Mouse (Mus musculus) embryo, embryonic 10 days (tissue): ENCODE measurements around the gene Samd4.
A peak's percentile ranks its signal among the peaks of the same experiment; 100 is the strongest.

Experiments used
- DNase-seq: peaks from one replicate; pipeline ENCODE4 v3.0.0-alpha.2; 2015; ENCODE audit warnings: low spot score

The Samd4 gene

GRCm38 (mm10) chr14:46908858-46909257 lies 26.2 kb downstream of the Samd4 start:
- DNase-seq, result no peak

DNA sequence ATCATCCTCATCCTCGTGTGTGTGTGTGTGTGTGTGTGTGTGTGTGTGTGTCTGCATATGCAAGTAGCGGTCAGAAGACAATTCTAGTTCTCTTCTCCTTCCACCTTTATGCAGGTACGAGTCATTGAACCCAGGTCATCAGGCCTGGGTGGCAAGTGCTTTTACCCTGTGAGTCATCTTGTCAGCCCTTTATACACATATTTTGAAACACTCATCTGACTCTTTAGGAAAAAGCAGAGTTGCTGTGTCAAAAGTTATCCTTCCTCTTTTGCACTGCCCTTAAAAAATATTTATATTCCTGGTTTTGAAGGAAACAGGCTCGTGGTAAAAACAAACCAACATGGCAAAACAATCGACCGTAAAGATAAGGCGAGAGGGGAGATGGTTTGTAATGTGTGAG lies 29.8 kb downstream of the Samd4 start:
- DNase-seq, result no peak

DNA sequence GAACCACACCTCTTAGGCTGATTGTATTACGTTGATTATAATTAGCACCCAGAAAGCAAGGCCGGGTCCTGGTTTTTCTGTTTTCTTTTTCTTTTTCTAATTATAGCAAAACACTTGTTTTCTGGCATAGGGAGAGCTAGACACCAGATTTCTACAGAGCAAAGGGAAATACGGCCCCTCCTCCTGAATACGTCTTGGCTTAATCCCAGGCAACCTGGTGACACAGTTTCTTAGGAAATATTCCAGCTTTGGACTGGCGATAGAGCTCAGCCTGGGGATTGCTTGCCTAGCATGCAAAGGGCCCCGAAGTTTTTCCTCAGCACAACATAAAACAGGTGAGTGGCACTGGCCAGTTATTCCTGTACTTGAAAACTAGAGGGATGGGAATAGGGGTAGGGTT lies 31.7 kb downstream of the Samd4 start:
- no peak for DNase-seq

DNA sequence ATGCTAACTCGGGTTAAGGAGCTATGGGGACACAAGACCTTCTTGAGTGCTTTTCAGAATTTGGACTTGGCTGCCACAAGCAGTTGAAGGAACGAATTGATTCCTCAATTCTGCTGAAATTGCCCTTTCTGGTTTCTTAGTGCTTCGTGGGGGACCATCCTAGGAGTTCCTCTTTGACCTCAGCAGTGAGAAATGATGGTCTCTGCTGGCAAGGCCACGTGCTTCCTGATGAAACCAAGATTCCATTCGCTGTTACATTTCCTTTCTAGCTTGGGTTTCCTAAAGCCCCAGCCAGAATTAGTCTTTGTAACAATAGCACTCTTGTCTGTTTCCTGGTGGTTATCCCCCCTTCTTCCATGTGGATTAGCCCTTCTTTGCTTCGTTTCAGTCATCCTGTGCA lies 32.9 kb downstream of the Samd4 start:
- DNase-seq, result no peak

DNA sequence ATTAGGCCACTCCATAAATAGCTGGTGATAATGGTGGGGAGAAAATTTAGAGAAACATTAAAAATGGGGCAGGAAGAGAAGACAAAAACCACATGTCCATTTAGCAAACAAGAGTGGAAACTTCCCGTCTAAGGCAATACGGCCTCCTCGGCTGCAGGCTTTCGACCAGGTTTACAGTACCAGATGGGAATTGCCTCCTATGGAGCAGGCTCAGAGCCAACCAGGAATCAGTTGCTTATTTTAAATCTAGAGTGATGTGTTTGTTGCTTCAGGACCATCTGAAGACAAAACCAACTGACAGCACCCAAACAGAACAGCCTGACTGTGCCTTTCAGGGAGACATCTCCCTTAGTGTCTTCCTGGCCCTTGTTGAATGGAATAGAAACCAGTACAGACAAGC lies 33.9 kb downstream of the Samd4 start:
- DNase-seq, result no peak

- DNase-seq, result no peak
These were observed 34.5 kb downstream of the Samd4 start for GRCm38 (mm10) chr14:46917136-46917535.

GRCm38 (mm10) chr14:46917581-46917980 lies 34.9 kb downstream of the Samd4 start:
- DNase-seq, result no peak

DNA sequence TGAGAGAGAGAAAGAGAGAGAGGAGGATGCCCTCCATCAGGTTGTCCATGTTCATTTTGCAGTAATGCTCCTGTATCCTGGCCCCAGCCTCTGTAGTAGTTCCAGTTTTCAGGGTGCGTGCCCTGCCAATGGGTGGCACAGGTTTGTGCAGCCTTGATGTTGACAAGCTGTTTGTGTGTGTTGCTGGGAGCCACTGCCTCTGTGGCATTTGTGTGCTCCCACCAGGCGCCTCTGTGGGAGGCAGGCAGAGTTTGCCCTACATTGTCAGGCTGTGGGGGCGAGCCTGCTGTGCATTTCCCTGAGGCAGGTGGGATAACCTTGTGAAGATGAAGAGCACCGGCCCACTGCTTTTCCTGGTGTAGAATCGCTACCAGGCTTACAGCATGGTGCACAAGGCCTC lies 37.8 kb downstream of the Samd4 start:
- DNase-seq, result no peak

DNA sequence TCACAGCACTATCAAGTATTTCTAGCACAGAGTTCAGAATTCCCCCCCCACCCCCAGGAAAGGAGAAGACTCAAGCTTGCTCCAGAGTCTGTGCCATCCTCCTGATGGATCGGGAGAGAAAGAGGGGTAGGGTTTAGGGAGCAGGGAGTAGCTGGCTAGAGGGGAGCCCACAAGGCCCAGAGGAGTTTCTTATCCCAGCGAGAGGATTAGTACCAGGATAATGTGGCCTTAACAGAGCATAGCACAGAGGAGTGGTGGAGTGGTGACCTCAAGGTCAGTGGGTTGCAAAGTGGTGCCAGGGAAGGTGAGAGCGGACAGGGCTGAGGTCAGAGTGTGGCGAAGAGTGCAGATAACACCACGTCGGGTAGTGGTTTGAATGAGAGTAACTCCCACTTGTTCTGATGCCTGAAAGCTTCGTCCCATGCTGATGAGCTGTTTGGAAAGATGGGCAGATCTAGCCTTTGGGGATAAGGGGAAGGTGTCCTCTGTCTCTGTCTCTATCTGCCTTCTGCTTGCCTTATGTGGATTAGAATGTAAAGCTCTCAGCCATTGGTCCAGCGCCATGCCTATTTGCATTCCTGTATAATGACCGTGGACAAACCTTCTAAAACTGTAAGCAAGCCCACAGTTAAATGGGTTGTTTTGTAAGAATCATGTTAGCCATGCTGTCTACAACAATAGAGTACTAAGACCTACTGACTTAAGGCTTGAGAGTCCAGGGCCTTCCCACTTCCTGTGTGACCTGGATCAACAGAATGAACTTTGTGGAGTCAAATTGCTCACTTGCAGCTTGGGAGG lies 38.7 kb downstream of the Samd4 start:
- peak; percentile 29 for DNase-seq

- no peak for DNase-seq
These were observed 41.3 kb downstream of the Samd4 start for GRCm38 (mm10) chr14:46923931-46924330.

- DNase-seq, result no peak
These were observed 41.8 kb downstream of the Samd4 start for GRCm38 (mm10) chr14:46924422-46924821.

- DNase-seq, result no peak
These were observed 45.9 kb downstream of the Samd4 start for GRCm38 (mm10) chr14:46928556-46928955.

DNA sequence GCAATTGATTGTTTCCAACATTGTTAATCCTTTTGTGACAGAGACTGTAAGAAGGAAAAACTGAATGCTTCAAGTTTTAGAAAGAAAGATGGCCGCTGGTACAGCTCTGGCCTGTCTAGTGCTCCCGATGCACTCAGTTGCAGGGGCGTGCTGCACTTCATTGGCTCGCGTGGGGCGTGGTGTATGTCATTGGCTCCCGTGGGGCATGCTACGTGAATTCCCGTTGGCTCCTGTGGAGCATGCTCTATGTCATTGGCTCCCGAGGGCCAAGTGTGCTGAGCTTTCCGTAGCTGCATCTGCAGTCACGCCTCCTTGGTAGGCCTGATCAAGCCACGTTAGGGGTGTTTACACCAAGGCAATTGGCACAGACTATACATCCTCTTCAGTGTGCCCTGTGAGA lies 49.5 kb downstream of the Samd4 start:
- DNase-seq, result no peak

DNA sequence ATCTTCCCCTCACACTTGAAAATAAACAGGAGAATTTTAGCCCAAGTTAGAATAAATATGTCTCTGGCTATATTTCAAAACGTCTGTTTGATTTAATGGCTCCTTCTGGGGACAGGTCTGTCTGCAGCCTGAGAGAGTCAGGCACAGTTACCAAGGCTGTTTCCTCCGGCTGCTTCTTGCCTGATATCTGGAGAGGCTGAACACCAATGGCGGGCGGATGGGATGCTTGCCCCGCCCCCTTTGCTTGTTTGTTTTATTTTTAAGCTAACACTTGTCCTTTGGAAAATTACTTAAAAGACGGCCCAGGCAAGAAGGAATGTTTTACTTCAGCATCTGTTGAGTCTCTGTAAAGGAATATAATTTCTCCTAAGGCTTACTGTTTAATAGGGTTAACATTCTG lies 50.1 kb downstream of the Samd4 start:
- DNase-seq, result no peak

GRCm38 (mm10) chr14:46941077-46941476 lies 58.4 kb downstream of the Samd4 start:
- DNase-seq, result no peak

- DNase-seq, result peak; percentile 80
These were observed 59.5 kb downstream of the Samd4 start for GRCm38 (mm10) chr14:46941896-46942812.

- no peak for DNase-seq
These were observed 61.8 kb downstream of the Samd4 start for GRCm38 (mm10) chr14:46944411-46944810.

- DNase-seq, result no peak
These were observed 63.3 kb downstream of the Samd4 start for GRCm38 (mm10) chr14:46945903-46946490.

GRCm38 (mm10) chr14:46947644-46948043 lies 65.0 kb downstream of the Samd4 start:
- DNase-seq, result no peak

- DNase-seq, result peak; percentile 46
These were observed 68.1 kb downstream of the Samd4 start for GRCm38 (mm10) chr14:46950527-46951384.

DNA sequence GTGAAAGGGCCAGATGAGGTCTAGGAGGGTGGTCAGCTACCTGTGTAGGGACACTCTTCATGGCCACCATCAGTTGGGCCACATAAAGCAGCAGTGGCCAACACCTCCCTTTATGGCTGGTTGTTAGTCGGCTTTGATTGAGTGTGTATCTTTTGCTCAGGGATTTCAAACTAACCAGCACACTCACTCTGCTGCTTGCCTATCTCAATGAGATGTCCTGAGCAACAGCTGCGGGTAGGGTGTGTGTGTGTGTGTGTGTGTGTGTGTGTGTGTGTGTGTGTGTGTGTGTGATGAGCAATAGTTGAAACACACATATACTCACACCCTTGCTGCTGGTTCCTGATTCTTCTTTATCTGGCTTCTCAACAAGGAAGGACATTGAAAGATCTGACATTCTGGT lies 69.6 kb downstream of the Samd4 start:
- DNase-seq, result no peak

GRCm38 (mm10) chr14:46955109-46955508 lies 72.5 kb downstream of the Samd4 start:
- no peak for DNase-seq
